Mouse (Mus musculus): Measurements from ENCODE around the gene Abcg4. TPM values are rescaled to one million over a fixed set of nuclear protein-coding genes. Genes with fewer than 3 reads are reported as not detected.

Gene Abcg4
- total RNA-seq, 2 experiments from 2014 or later: 0.15 to 0.62 TPM

DNA sequence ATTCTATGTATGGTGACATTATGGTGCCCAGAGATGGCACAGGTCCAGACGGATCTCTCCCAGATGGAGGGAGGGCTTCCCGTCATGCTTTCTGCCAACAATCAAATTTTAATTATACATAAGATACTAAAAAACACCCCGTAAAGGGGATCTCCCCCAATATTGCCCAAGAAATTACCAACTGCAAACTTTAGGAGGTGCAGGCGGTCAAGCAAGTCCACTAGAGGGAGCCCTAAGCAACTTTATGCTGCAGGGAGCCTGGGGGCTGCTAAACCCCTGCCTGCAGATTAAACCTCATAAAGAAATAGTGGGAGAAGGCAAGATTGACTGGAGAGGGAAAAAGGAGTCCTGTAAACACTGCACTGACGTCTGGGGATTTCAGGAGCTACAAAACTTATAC is 49.0 kb downstream of the Abcg4 start:
- no peak for DNase-seq

DNA sequence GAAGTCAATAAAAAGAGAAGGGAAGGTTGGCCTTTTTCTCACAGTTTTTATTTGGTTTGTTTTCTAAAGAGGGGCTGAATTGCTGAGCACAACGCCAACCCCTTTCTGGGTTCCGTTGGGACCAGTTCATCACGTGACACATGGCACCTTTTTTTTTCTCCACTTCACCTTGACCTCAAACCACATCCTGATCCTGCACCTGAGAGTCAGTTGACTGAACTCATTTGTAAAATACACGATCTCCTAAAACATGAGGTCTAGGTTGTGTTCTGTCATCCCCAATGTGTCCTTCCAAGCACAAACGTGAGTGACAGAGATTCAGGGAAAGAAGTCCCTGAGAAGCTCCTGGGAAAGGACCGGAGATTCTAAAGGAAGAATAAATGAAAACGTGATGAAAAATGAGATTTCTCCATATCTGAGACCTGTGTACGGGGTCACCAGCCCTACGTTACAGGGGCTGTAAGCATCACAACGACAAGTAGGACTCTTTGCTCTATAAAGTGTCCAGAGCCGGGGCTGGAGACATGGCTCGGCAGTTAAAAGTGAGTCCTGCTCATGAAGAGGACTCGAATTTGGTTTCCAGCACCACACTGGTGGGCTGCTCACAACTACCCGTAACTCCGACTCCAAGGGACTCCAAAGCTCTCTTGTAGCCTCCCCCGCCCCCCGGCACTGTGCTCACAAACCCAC is 49.8 kb downstream of the Abcg4 start:
- no peak for DNase-seq

DNA sequence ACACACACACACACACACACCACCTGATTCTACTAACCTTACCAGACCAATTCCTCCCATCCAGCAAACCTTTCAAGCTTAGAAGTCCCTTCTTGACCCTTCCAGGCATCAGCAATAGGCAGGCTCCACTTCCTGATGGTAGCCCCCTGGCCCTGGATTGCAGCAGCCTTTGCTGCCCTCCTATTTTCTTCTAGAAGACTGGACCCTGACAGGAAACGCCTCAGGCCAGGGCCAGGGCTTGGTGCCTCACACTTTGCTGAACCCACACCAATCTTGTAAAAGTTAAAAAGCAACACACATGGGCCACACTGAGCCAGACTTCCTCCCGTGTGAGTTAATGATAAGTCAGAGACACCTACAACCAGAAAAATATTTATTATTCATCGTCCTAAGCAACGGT is 51.3 kb downstream of the Abcg4 start:
- no peak for DNase-seq

DNA sequence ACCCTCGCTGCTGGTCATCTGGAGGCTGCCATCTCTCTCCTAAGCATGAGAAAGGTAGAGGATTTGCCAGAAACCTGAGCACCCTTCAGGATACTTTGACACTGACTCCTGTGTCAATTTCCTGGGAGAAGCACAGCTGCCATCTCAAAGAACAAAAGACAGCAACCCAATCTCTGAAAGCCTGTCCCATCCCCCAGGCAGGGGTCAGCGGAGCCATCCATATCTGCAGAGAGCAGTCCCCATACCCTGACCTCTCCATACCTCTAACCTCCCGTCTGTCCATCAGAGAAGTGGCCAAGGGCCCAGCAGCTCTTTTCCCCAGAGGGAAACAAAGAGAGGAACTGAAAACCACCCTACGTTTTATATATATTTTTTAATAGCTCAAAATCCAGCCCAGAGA is 51.8 kb downstream of the Abcg4 start:
- DNase-seq: no peak

DNA sequence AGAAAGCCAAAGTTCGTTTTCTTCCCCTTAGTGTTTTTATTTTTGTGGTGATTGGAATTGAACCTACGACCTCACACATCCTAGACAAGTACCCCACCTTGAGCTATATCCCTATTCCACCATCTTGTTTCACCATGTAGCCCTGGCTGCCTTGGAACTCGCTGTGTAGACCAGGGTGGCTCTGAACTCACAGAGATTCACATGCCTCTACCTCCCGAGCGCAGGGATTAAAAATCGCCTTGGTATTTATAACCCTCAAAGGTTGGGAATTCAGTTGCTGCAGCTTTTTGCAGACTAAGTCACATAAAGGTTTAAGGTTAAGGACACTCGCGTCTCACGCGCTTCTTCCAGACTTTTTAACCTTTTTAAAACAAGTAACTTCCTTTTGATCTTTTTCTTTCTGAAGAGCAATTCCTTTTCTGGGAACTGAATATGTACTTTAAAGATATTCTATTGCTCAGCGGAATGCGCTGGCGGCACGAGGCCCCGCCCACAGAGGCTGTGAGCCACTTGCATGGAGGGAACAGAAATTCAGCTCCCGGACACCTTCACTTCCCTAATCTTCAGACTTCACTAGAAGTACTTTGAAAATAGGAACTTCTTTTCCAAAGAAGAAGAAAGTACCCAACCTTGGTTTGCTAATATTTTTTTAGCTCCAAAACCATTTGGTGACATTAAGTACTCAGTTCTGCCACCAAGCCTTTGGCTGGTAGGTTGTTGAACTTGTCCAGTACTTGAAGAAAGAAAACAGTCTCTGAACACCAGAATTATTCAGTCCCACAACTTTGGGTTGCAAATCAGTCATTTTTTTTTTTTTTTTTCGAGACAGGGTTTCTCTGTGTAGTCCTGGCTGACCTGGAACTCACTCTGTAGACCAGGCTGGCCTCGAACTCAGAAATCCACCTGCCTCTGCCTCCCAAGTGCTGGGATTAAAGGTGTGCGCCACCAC is 53.7 kb downstream of the Abcg4 start:
- DNase-seq: peak; percentile 54

DNA sequence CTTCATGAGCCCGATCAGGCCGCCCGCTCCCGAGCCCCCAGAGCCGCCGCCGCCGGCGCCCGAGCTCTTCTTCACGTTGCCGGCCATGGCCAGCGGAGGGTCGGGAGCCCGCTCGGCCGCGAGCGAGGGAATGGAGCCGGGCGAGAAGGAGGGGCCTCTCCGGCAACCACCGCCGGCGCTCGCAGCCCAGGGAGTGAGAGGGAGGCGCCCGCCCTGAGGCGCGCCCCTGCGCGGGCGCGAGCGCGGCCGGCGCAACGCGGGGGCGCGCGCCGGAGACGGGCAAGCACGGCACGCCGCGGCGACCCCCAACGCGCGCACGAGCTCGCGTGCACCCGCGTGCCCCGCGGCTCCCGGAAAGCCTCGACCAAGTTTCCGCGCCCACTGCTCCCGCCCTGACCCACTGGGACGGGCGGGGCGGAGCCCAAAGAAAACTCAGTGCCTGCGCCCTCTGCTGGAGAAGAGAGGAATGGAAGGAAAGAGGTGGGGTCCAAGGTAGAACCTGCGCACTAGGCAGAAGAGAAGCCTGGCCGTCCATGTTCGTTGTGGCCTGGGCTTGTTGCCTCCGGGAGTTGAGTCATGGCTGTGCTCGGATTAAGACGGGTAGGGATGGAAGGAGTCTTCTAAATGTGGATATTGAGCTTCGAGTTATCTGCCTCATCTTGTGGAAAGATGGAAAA is 54.5 kb downstream of the Abcg4 start, which contains the start of gene Cbl:
Gene Cbl, minus strand, starts transcription at position 248 of the 677 bp plus-strand sequence.
- peak; percentile 97 for DNase-seq

DNA sequence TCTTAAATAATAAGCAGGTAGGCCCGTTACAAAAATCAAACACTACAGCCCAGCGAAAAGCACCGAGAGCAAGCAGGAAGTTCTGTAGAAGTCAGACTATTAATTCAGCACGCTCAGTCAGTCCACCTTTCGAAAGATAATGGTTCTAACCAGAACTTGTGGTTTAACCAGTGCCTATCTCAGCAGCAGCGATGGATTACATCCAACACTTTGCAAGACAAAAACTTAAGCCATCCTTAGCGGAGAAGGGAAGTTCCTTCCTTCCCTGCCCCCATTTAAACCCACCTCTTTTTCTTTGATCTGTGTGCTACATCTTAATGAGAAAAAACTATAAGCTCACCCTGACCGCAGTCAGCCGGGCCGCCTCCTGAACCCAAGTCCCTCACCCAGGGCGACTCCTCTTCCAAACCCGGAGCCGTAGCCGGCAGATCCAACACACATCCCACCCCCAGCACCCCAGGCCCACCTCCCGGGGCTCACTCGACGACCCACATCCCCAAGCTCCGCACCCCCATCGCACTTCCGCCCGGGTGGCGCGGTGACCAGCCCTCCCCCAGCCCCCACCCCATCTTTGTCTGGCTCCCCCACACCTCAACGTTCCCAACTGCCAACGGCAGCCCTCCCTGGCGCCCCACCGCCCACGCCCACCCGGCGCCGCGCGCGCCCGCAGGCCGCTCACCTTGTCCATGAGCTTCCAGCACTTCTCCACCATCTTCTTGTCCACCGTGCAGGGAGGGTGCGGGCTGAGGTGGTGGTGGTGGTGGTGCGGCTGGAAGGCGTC is 55.2 kb downstream of the Abcg4 start:
- DNase-seq: no peak

DNA sequence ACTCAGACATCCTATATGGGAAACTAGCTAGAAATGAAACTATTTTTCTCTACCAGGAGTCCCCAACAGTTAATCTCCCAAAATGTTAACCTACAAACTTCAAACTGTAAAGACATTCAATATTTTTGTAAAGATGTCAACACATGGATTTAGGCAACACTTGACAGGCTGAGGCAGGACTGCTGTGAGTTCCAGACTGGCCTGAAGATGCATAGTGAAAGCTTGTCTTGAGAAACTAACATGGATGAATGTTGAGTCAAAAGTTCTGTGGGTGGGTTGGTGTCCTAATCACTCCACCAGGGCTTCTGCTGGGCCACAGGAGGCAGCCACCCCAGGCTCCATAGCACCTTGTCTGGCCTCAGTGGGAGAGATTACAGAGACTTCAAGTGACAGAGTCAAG is 56.8 kb downstream of the Abcg4 start:
- no peak for DNase-seq

DNA sequence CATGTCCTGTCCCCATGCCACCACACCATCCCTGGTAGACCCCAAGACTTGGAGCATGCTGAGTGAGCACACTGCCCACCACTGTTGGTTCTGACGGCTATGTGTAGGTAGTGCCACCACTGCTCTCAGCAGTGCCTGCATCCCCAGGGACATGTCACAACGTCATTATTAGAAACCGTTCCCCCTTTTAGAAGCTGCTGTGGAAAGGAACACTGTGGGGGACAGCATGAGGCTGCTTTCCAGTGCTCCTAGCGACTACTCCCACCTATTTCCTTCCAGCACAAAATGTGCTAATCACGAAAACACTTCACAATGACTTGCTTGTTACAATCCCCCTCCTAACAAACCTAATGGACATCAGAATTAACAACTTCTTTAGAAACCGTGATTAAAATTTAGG is 62.4 kb downstream of the Abcg4 start:
- DNase-seq: no peak

Small RNA genes lying within 50 kb of the gene (microRNA-seq; reads per million reads assigned to microRNA genes)
- 0 reads per million in 2 experiments for gene Gm44335 (ENCODE audit: borderline replicate concordance in 2 of 2)

Other genes starting within 250 kb of the Abcg4 start
- 10 to 100 TPM; 14.8 to 20.2 TPM for gene Thy1, start 245.2 kb downstream of the Abcg4 start, total RNA-seq (2021)
- gene Usp2, start 221.6 kb downstream of the Abcg4 start, total RNA-seq (2021): 100 to 1,000 TPM; 160 to 313 TPM
- gene Mfrp, start 186.9 kb downstream of the Abcg4 start, total RNA-seq (2021): not detected
- gene C1qtnf5, start 181.4 kb downstream of the Abcg4 start, total RNA-seq (2021): 10 to 100 TPM in 1 of 2 experiments, 1 to 10 TPM in 1; 8.0 to 13.6 TPM
- gene Gm49380, start 175.1 kb downstream of the Abcg4 start, total RNA-seq (2021): 1 to 10 TPM in 1 of 2 experiments, under 1 TPM in 1; 0.82 to 2.4 TPM
- 1 to 10 TPM; 2.9 TPM for gene Rnf26, start 175.1 kb downstream of the Abcg4 start, total RNA-seq (2021)
- gene Mcam, start 154.1 kb downstream of the Abcg4 start, total RNA-seq (2021): 10 to 100 TPM; 31.2 to 32.4 TPM
- 1 to 10 TPM; 9.2 to 9.4 TPM for gene Cbl, start 54.6 kb downstream of the Abcg4 start, total RNA-seq (2021)
- gene Ccdc153, start 47.9 kb downstream of the Abcg4 start, total RNA-seq (2021): not detected
- under 1 TPM; 0.99 to 1.00 TPM for gene Pdzd3, start 37.1 kb downstream of the Abcg4 start, total RNA-seq (2021)
- gene Nlrx1, start 20.0 kb downstream of the Abcg4 start, total RNA-seq (2021): 10 to 100 TPM; 18.6 to 21.1 TPM
- 1 to 10 TPM; 5.6 to 6.0 TPM for gene Hinfp, start 17.1 kb upstream of the Abcg4 start, total RNA-seq (2021)
- gene C2cd2l, start 31.7 kb upstream of the Abcg4 start, total RNA-seq (2021): 10 to 100 TPM; 12.0 to 12.2 TPM
- gene Dpagt1, start 37.4 kb upstream of the Abcg4 start, total RNA-seq (2021): 10 to 100 TPM; 11.0 to 11.2 TPM
- 10 to 100 TPM; 10.8 to 12.8 TPM for gene H2afx, start 46.1 kb upstream of the Abcg4 start, total RNA-seq (2021)
- 10 to 100 TPM; 20.3 to 24.3 TPM for gene Hmbs, start 55.6 kb upstream of the Abcg4 start, total RNA-seq (2021)
- gene Vps11, start 73.1 kb upstream of the Abcg4 start, total RNA-seq (2021): 10 to 100 TPM; 13.5 to 14.5 TPM
- gene Hyou1, start 90.9 kb upstream of the Abcg4 start, total RNA-seq (2021): 10 to 100 TPM; 28.0 to 31.3 TPM
- gene Slc37a4, start 108.2 kb upstream of the Abcg4 start, total RNA-seq (2021): 100 to 1,000 TPM; 117 to 142 TPM
- gene Rps25, start 118.5 kb upstream of the Abcg4 start, total RNA-seq (2021): 100 to 1,000 TPM; 631 to 665 TPM
- 10 to 100 TPM; 13.8 to 17.5 TPM for gene Trappc4, start 119.0 kb upstream of the Abcg4 start, total RNA-seq (2021)
- gene Ccdc84, start 130.0 kb upstream of the Abcg4 start, total RNA-seq (2021): 1 to 10 TPM; 3.9 to 5.8 TPM
- gene Foxr1, start 152.5 kb upstream of the Abcg4 start, total RNA-seq (2021): not detected
- gene Upk2, start 166.4 kb upstream of the Abcg4 start, total RNA-seq (2021): under 1 TPM; 0.32 to 0.43 TPM
- gene Bcl9l, start 194.2 kb upstream of the Abcg4 start, total RNA-seq (2021): 10 to 100 TPM; 33.6 to 40.7 TPM